Mouse (Mus musculus) embryo, embryonic 9.5 days (tissue): ENCODE data around the gene 1700040F15Rik.
"Not testable (repeated sequence)": the region's sequence is repeated elsewhere in the genome, so short reads cannot be mapped to it uniquely, and the experiment has no call there.

Source experiments
- DNase-seq: peaks from one replicate; pipeline ENCODE4 v3.0.0-alpha.2; 2017; ENCODE audit errors: extremely low spot score

The 1700040F15Rik gene

DNA sequence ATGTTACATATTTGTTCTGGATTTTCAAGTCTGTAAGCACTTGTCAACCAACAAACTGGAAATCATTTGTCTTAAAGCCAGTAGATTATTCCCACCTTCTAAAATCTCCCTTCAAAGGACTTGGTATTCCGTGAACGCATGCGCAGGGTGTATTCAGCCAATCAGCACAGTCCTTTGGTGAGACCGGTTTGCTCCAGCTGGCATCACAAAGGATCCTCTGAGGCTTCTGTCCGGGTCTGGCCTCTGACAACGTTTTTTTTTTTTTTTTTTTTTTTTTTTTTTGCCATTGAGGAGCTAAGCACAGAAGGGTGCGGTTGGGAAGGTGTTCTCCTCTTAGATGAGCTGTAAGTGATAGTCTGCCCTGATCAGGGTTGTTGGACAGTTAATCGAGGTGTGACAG lies at the start of gene 1700040F15Rik:
Gene 1700040F15Rik, plus strand, starts transcription at position 301 of the 400 bp plus-strand sequence.
- not testable (repeated sequence) for DNase-seq
